Mouse (Mus musculus) B cell, adult 2 months (primary cell): ENCODE measurements around the gene Gm2012.
"Not testable (repeated sequence)": the region's sequence is repeated elsewhere in the genome, so short reads cannot be mapped to it uniquely, and the experiment has no call there.

Experiments used
- DNase-seq, 2 experiments: peaks; one replicate each; pipeline ENCODE4 v3.0.0; 2022

The Gm2012 gene

GRCm38 (mm10) chrX:26231255-26231654, at the start of gene Gm2012:
Gene Gm2012, minus strand, starts transcription at chrX:26231355.
- not testable (repeated sequence) for DNase-seq

GRCm38 (mm10) chrX:26159146-26159545, 72.0 kb downstream of the Gm2012 start:
- not testable (repeated sequence) for DNase-seq
